Mouse (Mus musculus): ENCODE results near the gene Dppa3.
"Not testable (repeated sequence)": the region's sequence is repeated elsewhere in the genome, so short reads cannot be mapped to it uniquely, and the experiment has no call there.

Gene Dppa3

DNA sequence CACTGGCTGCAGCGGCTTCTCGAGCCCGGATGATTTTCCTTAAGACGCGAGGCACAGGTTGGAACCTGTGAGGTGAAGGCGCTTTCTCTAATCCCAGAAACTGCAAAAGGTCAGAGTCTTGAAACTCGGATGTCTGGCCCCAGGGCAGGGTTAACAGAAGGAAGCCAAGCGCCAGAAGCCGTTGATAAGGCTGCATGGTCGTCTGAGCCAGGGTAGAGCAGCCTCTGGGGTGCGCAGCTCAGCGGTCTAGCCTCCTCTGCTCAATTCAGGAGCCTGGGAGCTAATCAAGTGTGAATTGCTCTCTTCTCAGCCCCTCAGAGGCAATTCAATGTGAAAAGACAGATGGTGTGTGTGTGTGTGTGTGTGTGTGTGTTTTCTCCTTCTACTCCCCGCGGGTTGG lies 16.4 kb upstream of the Dppa3 start, which contains the start of gene Gdf3:
Gdf3 (minus strand) TSS at position 317 of the 400 bp plus-strand sequence.
- peak; percentile 80 for DNase-seq (ENCODE audit: low read depth, low spot score)

DNA sequence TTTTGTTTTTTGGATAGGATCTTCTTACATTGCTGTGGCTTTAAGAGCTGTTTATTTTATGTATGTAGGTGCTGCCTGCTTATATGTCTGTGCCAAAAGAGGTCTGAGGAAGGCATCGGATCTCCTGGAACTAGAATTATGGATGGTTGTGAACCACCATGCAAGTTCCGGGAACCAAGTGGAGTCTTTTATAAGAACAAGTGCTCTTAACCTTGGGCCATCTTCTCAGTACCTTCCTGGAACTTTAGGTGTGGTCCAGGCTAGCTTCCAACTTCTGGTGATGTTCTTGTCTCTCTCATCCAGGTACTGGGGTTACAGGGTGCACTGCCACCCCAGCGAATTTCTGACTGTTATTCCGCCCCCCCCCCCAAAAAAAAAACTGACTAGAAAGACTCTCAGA lies 13.8 kb upstream of the Dppa3 start:
- no peak for DNase-seq (ENCODE audit: low read depth, low spot score)

- DNase-seq (ENCODE audit: low read depth, low spot score) = peak; percentile 82
Observed at GRCm38 (mm10) chr6:122614047-122614446, 12.2 kb upstream of the Dppa3 start.

GRCm38 (mm10) chr6:122616022-122616421 lies 10.2 kb upstream of the Dppa3 start:
- DNase-seq (ENCODE audit: low read depth, low spot score) = peak; percentile 10

- no peak for DNase-seq (ENCODE audit: low read depth, low spot score)
Observed at GRCm38 (mm10) chr6:122621066-122621465, 5.1 kb upstream of the Dppa3 start.

- DNase-seq (ENCODE audit: low read depth, low spot score) = peak; percentile 95
Observed at GRCm38 (mm10) chr6:122624480-122624879, 1.7 kb upstream of the Dppa3 start.

DNA sequence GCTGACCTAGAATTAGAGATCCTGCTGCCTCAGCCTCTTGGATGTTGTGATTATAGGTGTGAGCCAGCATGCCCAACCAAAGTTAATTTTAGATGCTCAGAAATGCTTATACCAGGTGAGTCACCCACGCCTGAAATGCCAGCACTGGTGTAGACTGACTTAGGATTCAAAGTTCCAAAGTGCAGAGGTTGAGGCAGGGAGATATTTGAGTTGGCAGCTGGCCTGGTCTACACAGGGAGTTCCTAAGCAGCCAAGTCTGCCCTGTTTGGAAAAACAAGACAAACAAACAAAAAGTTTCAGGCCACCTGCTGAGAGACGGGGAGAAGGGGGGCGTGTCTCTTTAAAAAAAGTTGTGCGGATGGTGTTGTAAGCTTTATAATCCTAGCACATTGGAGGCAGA lies 1.1 kb upstream of the Dppa3 start:
- peak; percentile 39 for DNase-seq (ENCODE audit: low read depth, low spot score)

- peak; percentile 47 for DNase-seq (ENCODE audit: low read depth, low spot score)
Observed at GRCm38 (mm10) chr6:122627469-122628108, 1.4 kb downstream of the Dppa3 start.

DNA sequence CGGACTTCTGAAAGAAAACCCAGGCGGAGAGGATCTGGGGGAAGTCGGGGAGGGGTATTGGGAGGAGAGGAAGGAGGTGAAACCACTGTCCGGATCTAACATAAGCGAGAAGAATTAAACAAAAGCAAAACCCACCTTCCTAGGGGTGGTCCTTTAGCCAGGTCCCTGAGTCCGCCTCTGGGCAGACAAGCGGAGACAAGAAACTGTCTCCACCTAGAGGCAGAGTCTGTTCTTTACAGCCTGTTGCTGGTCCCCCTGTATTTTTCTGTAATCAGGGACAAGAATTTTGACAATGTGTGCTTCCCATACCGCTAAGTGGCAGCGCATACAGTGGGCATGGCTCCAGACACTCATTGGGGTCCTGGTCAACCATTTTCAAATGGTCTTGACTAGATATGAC lies 7.2 kb downstream of the Dppa3 start:
- DNase-seq (ENCODE audit: low read depth, low spot score) = peak; percentile 88

- DNase-seq (ENCODE audit: low read depth, low spot score) = no peak
Observed at GRCm38 (mm10) chr6:122635315-122635714, 9.1 kb downstream of the Dppa3 start.

DNA sequence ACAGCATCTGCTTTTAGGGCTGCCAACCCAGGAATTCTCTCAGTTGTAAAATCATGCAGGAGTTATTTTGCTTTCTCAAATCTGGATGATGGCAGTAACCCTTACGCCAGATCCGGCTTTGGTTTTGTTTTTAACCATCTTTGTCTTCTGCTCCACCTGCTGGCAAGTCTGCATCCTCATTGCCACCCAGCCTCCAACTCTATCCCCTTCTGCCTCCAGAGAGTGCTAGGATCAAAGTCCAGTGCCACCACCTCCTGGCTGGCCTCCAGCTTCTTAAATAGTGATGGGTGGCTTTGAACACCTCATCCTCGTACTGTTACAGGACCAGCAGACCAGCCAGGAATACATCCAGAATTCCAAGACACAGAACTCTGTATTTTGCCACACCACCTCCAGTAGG lies 10.5 kb downstream of the Dppa3 start:
- peak; percentile 49 for DNase-seq (ENCODE audit: low read depth, low spot score)

GRCm38 (mm10) chr6:122637566-122637965 lies 11.4 kb downstream of the Dppa3 start:
- DNase-seq (ENCODE audit: low read depth, low spot score) = not testable (repeated sequence)

GRCm38 (mm10) chr6:122644196-122644595 lies 18.0 kb downstream of the Dppa3 start:
- peak; percentile 59 for DNase-seq (ENCODE audit: low read depth, low spot score)

- peak; percentile 55 for DNase-seq (ENCODE audit: low read depth, low spot score)
Observed at GRCm38 (mm10) chr6:122649903-122650302, 23.7 kb downstream of the Dppa3 start.

DNA sequence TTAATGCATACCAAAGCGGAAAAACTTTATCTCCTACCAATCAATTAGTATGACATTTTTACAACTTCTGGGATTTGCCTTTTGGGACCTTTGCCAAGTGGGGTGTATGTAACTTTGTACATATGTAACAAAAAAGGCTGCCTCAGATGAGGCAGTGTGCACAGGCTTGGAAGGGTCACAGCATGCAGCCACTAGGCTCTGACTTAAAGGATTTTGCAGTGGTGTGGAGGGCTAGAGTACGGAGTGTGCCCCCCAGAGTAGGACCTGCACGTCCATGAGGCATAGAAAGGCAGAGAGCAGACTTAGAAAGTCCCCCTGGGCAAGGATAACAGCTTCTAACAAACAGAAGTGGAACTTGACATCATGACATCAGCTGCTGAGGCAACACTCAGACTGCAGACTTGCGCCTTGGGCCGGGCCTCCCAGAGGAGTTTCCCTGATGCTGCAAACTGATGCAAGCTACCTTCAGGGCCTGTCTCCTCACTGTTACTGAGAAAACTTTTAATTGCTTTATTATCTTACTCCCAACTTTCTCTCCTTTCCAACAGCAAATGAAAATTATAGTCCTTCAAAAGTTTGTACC lies 24.3 kb downstream of the Dppa3 start:
- no peak for DNase-seq (ENCODE audit: low read depth, low spot score)

GRCm38 (mm10) chr6:122654301-122654700 lies 28.1 kb downstream of the Dppa3 start:
- no peak for DNase-seq (ENCODE audit: low read depth, low spot score)

GRCm38 (mm10) chr6:122657630-122658029 lies 31.4 kb downstream of the Dppa3 start:
- no peak for DNase-seq (ENCODE audit: low read depth, low spot score)

DNA sequence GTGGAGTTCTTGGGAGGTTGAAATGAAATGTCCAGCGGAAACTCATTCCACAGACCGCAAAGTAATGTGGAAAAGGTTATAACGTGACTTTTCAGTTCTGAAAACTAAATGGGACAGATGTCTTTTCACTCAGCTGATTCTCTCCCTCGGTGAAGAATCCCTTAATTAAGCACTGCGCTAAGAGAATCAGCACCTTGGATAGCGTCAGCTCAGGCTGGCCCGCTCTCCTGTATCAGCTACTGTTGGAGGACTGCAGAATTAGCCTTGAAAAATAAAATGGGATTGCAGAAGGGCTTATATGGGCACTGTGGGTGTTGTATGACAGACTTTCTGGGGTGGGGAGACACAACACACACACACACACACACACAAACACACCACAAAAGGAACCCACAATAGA lies 33.4 kb downstream of the Dppa3 start:
- peak; percentile 67 for DNase-seq (ENCODE audit: low read depth, low spot score)

- peak; percentile 89 for DNase-seq (ENCODE audit: low read depth, low spot score)
Observed at GRCm38 (mm10) chr6:122660601-122661379, 34.6 kb downstream of the Dppa3 start.

GRCm38 (mm10) chr6:122662551-122663264 lies 36.5 kb downstream of the Dppa3 start:
- DNase-seq (ENCODE audit: low read depth, low spot score) = peak; percentile 98

DNA sequence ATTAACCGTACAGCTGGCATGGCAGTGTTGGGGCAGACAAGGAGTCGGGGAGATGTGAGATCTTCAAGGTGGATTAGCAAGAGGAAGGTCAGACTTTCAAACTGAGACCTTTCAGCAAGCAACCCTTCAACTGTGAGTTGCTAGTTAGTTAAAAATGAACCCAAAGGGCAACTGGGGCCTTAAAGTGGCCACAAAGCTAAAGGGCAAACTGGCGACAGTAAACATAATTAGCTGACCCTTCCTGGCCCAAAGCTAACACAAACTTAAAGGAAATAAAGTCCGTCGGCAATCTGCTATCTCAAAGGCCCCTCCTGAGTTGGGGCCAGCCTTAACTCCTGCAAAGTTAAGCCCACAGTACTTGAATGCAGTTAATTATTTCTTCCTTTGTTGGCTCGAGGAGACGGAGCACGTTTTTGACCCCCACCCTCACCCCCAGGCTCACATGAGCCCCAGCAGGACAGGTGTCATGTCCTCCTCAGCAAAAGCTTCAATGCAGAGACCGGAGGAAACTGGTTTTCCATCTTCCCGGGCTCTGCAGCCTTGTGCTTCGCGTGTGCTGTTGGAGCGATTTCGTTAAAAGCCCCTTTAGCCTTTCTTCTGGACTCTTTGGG lies 37.5 kb downstream of the Dppa3 start:
- peak; percentile 71 for DNase-seq (ENCODE audit: low read depth, low spot score)

DNA sequence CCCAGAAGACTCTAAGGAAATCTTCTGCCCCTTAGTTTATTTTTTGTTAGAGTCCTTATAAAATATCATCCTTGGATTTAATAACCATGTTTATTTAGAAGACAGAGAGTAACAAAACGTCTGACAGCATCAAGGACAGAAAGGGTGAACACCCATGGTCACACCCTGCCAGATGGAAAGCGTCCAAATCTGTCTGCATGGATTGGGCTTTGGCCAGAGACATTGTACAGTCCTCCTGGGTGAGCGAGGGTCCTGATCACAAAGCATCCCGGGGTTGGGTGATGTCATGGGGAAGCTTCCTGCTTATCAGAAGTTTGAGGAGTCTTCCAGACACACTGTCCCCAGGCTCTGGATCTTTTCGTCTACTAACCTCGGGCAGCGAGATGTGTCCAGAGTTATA lies 39.7 kb downstream of the Dppa3 start:
- no peak for DNase-seq (ENCODE audit: low read depth, low spot score)

Data from R1 (cell line).